Mouse (Mus musculus) embryo, embryonic 11 days (tissue): ENCODE results near the gene Ccdc160.

Source experiments
- DNase-seq: peaks from one replicate; pipeline ENCODE4 v3.0.0-alpha.2; 2015

Gene Ccdc160

DNA sequence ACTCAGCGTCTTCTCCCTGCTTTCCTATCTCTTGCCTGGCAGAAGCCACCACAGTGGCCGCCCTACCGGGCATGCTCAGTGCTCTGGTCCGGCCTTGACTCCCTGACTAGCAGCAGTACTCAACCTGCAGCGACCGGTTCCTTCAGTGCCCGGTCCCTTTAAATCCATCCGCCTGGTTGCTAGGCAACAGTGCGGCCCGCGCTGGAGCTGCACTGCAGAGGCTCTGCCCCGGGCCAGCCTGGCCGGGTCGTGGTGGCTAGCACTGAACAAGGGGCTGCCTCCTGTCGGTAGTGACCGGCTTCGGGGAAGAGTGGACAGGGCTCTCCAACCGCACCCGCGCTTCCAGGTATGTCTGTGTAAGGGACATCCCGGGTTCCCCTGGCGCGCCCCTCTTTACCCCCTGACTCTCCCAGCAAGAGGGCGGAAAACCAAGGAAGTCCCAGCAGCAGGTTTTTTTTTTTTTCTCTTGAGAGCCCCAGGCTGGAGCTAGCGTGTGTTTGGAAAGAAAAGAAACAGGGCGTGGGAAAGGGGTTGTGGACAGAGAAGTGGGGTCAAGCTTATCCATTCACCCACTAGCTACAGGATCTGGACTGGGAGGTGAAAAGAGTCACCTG is at the start of gene Ccdc160:
Ccdc160 (plus strand) TSS at position 221 of the 614 bp plus-strand sequence.
- peak; percentile 91 for DNase-seq

DNA sequence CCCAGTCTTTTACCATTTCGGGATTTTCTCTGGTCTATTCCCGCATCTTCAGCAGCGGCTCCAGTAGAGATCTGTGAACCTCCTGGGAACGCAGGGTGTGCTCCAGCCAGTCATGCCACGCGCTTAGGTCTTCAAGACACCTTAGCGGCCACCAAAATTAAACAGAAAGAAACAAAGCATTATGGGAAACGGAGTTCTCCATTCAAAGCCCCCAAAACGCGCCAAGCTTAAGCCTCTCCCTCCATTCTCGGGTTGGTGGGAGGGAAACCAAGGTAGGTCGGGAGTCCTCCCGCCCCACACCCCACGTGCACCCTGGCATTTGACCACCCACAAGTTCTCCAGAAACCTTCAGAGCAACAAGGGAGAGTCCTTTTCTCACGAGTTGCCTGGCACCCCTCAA is 47.2 kb upstream of the Ccdc160 start:
- peak; percentile 57 for DNase-seq

DNA sequence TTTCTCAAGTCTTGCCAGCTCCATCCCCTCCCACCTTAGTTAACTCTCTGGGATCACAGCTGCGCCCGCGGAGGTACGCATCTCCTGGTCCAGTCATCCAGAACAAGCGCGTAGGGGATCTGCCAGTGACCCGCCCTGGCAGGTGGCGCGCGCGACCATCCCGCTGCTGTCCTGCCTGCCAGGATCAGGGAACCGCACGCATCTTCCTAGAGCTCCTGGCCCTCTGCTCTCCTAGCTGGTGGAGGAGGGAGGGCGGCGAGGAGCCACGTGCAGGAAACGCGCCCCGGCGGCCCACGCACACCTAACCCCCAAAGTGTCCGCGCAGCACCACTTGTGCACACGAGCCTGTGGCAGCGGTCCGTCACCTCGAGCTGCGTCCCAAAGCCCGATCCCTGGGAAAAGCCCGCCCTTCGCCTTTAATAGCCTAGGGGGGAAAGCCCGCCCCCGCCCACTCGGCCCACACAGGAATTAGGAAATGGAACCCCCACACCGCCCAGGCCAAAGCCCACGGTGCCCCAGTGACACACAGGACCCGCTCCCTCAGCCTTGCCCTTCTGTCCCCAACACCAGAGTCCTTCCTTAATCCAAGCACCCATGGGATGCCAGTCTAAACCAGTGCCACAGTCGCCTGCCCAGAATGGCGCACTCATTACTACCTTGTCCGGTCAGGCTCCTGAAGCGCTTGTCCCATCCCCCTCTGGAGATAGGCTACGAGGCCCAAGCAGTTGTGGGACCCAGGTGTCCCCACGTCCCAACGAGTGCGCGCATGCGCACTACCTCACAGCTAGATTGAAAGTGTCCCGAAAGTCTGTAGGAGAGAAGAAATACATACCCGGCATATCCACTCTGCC is 46.6 kb upstream of the Ccdc160 start:
- DNase-seq, result peak; percentile 49

DNA sequence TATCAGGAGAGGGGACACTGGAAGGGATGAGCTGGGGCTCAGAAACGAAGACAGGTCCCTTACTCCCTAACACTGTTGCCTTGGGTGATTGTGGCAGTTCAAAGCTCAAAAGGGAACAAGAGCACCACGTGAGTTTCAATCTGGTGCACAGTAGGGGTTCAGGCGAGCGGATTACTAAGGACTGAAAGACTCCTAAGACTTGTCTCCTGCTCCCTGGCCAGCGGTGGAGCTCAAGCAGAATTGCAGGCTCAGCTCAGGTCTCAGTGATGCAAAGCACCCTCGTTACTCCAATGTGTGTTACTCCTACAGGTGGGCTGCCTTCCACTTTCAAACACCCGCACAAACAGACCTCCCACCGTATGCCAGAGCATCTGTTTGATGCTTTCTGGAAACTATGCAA is 45.5 kb upstream of the Ccdc160 start:
- peak; percentile 30 for DNase-seq

DNA sequence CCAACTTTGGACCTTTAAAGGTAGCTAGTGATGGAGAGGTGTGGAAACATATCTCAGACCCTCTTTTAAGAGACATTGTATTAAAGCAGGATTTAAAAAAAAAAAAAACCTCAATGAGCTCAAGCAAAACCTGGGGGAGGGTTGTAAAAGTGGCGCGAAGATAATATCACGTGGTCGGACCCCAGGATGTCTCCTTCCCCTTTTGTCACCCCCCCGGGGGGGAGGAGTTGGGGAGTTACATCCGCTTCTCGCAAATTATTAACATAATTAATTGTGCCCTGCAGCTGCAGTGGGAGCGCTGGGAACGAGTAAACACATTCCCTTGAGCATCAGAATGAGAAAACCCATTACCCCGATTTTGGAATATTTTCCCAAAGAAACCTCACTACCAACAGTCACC is 45.1 kb upstream of the Ccdc160 start:
- DNase-seq, result no peak

DNA sequence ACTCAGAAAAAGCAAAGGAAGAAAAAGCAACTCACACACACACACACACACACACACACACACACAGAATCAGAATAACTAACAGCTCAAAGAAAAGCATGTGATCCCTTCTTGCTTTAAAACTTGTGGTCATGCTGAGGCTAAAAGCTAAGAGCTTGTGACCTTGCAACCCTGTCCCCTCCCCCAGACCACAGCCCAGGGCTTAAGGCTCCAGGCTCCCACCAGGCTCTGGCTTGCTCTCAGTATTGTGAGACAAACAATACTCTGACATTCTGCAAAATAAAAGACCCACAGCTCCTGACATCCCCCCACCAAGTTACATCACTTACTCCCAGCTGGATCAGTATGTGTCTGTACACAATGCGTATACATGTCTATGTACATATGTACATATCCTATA is 44.2 kb upstream of the Ccdc160 start:
- peak; percentile 73 for DNase-seq

DNA sequence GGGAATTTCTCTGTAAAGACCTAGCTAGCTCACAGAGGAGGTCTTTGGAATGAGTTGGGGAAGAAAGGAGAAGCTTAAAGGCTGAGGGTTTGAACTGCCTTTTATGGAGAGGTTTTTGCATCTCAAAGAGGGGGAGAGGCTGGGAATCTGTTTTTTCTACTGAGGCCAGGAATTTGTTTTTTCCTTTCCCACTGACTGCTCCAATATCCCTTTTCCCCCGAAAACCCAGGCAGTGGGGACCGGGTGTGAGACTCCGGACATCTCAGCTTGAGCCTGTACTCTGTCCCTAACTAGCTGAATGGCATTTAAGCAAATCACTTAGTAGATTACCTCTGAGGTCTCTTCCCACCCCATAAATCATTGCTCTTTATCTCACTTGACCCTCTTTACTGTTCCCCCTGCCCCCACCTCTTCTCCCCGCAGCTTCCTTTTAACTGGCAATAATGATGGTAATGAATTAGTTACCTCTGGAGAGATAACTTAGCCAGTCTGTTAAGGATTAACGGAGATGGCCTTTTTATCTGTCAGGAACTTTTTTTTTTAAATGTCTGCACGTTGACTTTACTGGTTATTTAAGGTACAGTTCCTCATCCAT is 37.4 kb upstream of the Ccdc160 start:
- no peak for DNase-seq

DNA sequence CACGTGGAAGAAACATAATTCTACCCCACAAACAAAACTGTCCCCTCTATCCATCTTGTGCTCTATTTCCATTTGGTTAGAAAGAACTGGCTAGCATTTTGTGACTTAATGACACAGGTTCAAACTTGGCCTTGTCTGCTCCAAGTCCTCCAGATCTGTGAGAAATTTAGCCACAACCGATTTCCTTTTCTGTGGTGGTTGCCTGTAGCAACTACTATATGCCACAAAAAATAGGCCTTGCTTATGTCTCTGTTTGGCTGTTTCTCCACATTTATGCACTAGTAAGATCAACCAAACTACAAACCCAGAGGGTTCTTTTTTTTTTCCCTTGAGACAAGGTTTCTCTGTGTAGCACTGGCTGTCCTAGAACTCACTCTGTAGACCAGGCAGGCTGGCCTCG is 33.8 kb upstream of the Ccdc160 start:
- DNase-seq, result no peak

DNA sequence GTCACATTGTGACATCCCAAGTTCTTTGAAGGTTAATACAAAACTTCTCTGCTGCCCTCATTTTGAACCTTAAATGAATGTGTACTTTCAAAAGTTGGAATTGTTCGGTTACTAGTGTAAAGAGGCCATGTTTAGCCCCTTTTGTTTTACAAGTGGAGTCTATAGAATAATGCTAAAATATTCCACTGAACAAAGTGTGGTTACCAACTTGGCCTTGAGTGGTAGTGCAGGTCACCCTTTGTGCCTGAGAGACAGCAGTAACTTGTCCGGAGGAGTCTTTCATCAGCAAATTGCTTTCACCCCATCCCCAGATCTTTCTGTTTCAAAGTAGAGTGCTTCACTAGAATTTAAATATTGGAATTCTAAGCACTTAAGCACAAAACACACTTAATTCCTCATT is 31.8 kb upstream of the Ccdc160 start:
- no peak for DNase-seq

DNA sequence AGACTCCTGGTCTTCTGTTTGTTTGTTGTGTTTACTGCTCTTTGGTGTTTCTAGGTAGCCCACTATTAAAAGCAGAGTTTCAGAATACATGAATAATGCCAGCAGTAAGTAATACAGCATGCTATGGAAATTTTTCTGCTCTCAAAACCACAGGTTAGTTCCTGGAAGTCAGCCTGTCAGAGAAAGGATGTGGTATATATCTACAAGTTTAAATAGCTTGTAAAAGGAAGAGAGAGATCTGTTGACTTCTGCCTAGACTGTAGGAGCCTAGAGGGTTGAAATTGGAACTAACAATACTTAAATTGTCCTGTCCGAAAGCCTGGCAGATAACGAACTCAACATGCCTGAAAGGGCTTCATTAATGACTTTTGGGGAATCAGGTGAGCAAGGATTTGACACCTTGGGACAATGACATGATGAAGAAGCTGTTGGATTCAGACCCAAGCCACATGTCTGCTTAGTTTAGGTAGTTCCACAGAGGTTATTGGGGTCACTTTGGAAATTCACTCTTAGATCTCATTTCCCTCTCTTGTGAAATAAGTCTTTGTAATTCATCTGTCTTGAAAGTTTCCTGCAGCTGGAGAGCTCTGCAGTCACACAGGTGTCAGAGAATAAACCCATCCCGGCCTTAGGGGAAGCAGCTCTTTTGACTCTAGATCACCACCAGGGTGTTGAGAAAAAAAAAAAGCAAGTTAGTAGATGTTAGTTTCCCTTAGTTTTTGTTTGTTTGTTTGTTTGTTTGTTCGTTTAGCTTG is 30.6 kb upstream of the Ccdc160 start:
- no peak for DNase-seq

DNA sequence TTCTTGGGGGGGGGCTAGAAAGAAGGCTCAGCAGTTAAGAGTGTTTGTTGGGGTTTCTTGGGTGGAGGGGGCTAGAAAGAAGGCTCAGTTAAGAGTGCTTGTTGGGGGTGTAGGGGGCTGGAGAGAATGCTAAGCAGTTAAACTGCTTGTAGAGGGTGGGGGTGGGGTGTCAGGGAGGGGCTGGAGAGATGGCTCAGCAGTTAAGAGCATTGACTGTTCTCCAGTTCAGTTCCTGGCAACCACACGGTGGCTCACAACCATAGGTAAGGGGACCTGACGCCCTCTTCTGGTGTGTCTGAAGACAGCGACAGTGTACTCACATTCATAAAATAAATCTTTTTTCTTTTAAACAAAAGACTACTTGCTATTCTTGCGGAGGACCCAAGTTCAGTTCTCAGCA is 28.8 kb upstream of the Ccdc160 start:
- no peak for DNase-seq

DNA sequence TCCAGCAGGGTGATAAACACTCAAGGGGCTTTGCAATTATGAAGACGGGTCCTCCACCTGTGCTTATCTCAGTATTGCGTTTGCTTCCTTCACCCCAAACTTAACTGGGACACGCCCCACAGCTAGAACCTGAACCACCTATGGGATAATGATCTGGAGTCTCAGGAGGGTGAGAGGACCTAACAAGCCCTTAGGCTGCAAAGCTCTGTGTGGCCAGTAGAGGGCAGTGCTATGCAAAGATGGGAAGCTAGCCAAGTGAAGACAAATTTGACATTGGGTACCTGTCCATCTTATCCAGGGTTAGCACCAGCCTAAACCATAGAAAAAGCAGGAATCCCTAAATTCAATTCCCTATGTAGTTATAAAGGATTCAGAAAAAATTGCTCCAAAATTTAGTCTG is 15.0 kb upstream of the Ccdc160 start:
- DNase-seq, result no peak

DNA sequence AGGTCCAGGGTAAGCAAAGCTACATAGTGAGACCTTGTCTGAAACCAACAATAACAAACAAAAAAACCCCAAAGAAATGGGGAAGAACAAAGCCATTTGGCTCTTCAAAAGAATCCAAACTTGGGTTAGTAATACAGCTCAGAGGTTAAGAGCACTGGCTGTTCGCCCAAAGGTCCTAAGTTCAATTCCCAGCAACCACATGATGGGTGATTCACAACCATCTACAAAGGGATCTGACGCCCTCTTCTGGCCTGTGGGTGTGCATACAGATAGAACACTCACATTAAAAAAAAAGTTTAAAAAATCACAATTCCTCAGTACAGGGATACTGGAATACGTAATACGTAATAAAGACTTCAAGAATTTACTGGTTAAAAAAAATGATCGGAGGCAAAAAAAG is 13.3 kb upstream of the Ccdc160 start:
- DNase-seq, result no peak

DNA sequence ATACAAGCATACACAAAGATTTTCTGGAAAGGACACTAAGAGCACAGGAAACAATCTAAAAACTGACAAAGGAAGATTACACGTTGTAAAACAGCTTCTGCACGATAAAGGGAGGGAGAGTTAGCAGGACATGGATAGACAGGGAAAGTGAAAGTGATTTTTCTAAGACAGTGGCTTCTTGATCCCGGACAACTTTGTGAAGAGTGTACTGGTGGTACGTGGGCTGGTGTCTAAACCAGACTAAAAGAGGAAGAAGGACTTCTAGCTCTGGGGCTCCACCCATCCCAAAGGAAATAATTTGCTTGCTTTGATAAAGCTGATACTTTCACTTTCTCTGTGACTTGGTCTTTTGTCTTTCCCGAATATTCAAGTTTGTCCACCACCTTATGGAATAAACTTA is 7.1 kb upstream of the Ccdc160 start:
- DNase-seq, result no peak

DNA sequence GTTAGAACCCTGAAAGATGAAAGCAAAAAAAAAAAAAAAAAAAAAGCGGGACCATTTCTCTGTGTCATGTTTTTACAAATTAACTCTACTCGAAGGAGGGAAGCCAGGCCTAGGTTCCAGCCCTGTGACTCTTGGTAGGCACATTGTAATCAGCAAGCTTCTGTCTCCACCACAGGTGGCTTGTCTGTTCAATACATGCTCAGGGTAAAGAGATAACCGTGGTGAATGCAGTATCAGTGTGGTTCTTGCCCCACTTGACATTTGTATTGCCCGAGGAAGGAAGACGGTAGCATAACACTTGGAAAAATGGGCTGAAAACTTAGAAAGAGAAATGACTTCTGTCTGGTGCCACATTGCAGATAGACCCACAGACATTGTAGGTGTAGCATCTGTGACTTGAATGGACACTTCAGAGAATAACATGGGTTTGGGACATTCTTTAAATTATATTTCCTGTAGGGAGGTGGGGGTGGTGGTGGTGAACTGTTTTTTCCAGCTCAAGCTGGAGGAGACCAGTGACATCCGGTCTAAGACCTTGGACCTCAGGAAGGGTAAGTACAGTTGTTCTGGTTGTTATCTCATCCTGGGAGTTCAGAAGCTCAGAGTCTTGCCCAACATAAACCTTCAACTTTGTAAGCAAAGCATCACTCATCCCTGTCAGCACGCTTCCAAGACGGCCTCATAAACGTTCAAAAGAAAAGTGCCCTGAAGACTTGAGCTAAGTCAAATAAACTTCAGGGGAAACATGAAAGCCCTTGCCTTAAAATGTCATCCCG is 1.1 kb downstream of the Ccdc160 start:
- DNase-seq, result no peak

DNA sequence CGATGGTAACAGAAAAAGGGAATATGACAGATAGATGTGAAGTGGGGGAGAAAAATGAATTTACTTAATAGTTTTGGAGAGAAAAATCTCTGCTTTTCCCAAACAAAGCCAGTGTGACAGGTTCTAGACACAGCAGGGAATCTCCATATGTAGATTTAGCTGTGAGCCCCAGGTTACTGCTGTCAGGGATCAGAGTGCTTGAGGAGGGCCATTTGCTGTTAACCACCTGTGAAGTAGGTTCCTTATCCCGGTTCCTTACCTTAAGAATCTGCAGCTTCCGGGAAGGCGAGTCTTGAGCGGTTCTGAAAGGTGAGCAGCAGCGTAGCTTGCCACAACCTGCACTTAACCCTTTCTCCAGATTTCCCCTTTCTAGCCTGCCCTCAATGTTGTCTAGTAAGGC is 1.9 kb downstream of the Ccdc160 start:
- no peak for DNase-seq

DNA sequence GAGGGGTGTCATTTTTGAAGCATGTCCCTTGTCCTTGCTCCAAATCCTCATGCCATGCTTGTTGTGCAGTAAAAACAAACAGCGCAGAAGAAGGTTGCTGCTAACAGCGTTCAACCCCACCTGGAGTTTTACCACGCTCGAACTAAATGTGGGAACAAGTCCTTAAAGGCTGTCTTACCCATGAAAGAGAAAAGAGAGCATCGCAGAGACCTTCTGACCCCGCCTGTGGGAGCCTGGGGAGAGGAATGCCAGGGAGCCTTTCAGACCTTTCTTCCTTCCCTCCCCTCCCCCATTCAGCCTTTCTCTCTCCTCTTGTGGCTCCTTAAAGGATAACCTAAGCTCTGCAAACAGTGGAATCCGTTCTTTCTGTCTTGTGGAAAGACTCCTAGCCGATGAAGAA is 4.8 kb downstream of the Ccdc160 start:
- peak; percentile 56 for DNase-seq

DNA sequence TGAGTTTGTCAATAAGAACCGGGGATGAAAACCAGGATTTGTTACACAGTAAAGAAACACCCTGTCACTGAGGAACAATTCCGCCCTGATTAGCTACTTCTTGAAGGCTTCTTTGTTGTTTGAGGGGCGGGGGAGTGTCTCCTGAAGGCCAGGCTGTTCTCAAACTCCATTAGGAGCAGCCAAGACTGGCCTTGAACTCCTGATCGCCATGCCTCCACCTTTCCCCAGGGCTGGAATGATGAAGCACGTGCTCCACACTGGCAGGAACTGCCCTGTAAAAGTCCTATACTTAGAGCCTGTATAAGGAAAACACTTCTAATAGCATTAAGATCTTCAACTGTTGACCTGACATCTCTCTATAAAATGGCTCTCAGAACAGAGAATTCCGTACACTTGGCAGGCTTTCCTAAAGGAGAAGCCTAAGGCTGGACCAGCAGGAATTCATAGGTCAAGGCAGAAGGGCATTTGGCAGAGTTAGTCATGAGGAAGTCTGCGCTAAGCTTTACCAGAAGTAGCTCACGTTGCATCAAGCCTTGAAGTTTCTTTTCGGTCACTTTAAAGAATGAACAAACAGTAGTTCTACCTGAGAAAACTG is 6.1 kb downstream of the Ccdc160 start:
- DNase-seq, result no peak

DNA sequence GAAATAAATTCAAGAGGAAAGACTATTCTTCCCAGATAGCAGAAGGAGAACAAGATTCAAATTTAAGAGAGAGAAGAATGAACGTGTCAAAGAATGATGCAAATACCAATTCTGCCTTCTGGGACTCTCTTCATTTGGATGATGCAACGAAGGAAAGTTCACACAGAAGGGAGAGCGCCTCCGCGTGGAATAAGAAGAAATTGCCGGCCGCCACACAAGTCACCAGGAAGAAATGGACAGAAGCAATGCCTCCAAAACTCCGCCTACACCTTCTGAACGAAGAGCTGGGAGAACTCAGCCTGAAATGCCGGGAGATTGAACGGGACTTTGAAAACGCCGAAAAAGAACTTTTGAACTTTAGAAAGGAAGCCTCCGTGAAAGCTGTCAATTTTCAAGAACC is 7.3 kb downstream of the Ccdc160 start:
- no peak for DNase-seq

DNA sequence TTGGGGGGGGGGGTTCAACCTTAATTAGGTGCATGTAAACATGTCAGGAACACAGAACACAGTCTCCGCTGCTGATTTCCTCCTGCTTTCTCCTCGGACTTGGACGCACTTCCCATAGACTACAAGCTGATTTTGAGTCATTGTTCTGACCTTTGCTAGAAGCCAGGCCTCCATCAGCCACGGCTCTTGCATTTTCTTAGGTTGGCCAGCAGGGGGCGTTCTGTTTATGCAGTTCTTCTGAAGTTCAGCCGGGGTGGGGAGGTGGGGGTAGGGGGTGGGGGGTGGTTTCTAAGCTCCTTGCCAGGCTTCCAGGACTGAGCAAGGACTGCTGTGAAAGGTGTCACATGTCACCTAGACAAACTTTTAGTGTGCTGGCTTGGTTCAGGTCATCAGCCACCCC is 8.6 kb downstream of the Ccdc160 start:
- DNase-seq, result no peak

DNA sequence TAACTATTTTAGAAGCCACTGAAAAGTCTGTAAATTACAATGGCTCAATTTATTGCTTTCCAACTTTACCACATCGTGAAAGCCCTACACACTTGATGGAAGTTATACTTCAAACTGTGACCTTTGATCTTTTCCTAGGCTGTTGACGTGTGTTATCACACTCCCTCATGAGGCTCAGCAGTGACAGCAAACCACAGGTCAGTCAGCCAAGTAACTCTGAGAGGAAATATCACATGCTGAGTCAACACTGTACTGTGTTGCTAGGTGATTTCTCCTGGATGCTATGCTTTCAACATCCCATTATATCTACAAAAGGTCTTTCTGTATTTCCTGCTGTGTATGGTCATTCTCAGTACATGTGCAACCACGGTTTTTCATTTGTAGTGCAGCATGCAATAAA is 28.3 kb downstream of the Ccdc160 start:
- DNase-seq, result no peak
